Mouse (Mus musculus) liver, embryonic 15.5 days (tissue): ENCODE measurements around the gene Wls. TPM values are rescaled to one million over a fixed set of nuclear protein-coding genes. Genes with fewer than 3 reads are reported as not detected.

Experiments used
- ATAC-seq: fragments of 200-750 bp; cut with Nextera tagmentation; 2 replicates; pipeline ENCODE4 v1.8.0; 2017; ENCODE audit warnings: moderate number of reproducible peaks, mild to moderate bottlenecking, moderate library complexity; ENCODE audit not compliant: insufficient read depth
- H3K27ac ChIP-seq: fragments of 300-500 bp; sonication (generic); replicated peaks from 2 replicates; pipeline ENCODE4 v1.5.1; 2015; ENCODE audit warnings: mild to moderate bottlenecking, inconsistent platforms
- H3K27me3 ChIP-seq: fragments of 300-500 bp; sonication (generic); 2 replicates; pipeline ENCODE4 v1.6.1; 2015; ENCODE audit warnings: mild to moderate bottlenecking, inconsistent platforms
- H3K36me3 ChIP-seq: fragments of 300-500 bp; sonication (generic); replicated peaks from 2 replicates; pipeline ENCODE4 v1.6.1; 2015; ENCODE audit warnings: moderate library complexity, mild to moderate bottlenecking, inconsistent platforms
- H3K4me1 ChIP-seq: fragments of 300-500 bp; sonication (generic); replicated peaks from 2 replicates; pipeline ENCODE4 v1.6.1; 2015; ENCODE audit warnings: inconsistent platforms
- H3K4me2 ChIP-seq: fragments of 300-500 bp; sonication (generic); 2 replicates; pipeline ENCODE4 v1.6.1; 2015; ENCODE audit warnings: moderate library complexity, mild to moderate bottlenecking, inconsistent platforms
- H3K4me3 ChIP-seq: fragments of 300-500 bp; sonication (generic); replicated peaks from 2 replicates; pipeline ENCODE4 v1.5.1; 2015; ENCODE audit warnings: mild to moderate bottlenecking, inconsistent platforms
- H3K9ac ChIP-seq: fragments of 300-500 bp; sonication (generic); 2 replicates; pipeline ENCODE4 v1.6.1; 2015; ENCODE audit warnings: moderate library complexity, mild to moderate bottlenecking, inconsistent platforms
- H3K9me3 ChIP-seq: fragments of 300-500 bp; sonication (generic); replicated peaks from 2 replicates; pipeline ENCODE4 v1.6.1; 2016; ENCODE audit warnings: inconsistent platforms
- WGBS: fragments of 180-500 bp; shearing (Covaris S2); methylation state at CpG from one replicate; pipeline ENCODE4 v1.1.7; 2015; ENCODE audit warnings: mixed read lengths; ENCODE audit not compliant: insufficient replicate concordance; 5-methylcytosine and 5-hydroxymethylcytosine counted together
- polyA plus RNA-seq: library from polyadenylated mRNA; unstranded; fragments of >200 nt; fragmentation: Nextera tagmentation; extraction: Ambion mirVana; gene quantifications from 2 replicates; pipeline ENCODE4 v1.2.1, GENCODE M21; 2015

Wls gene
- polyA plus RNA-seq, 1 experiment from 2014 or later: 7.7 TPM

DNA sequence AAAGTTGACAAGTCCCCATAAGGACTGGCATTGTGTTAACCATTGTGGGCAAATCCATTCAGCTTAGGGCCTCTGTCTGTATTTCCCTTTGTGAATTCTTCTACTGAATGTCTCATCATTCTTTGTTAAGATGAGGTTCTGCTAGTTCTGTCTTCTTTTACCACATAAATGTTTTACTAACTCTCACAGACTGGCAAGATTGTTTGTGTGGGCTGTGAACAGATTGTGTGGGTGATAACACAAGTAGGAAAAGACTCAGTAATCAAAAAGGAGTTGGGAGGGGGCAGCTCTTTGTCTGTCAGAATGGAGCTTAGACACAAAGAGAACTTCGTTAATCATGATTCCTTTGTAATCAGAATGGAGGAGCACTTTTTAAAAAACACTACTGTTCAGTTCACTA lies 17.6 kb downstream of the Wls start:
- no peaks in the 10 kb centered on the region for H3K36me3 ChIP-seq
- no peaks in the 10 kb centered on the region for H3K27me3 ChIP-seq
- no peak overlapping the region for H3K4me2 ChIP-seq
- H3K27ac ChIP-seq: no peak overlapping the region
- no peak overlapping the region for H3K9ac ChIP-seq
- H3K4me3 ChIP-seq: no peak overlapping the region
- WGBS: 46% methylated on average over 1 of the region's 1 CpGs
- ATAC-seq: no peak
- H3K4me1 ChIP-seq: no peaks in the 10 kb centered on the region
- H3K9me3 ChIP-seq: no peaks in the 10 kb centered on the region

DNA sequence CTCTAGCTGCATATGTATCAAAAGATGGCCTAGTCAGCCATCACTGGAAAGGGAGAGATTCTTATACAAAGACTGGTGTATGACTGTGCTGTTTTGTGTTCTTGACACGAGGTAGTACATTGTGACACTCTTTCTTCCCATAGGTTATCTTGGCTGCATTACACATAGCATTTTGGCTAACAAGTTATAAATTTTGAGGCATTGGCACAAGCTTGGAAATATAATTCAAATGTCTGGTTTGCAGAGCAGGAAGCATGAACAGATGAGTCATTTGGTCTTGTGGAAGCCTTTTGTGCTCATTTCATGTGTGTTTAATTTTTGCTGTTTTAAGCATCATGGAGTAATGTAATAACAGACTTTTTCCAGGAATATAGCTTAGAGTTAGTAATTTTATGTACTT lies 26.2 kb downstream of the Wls start:
- Histone ChIP-seq H3K4me1 (no peaks in the 10 kb centered on the region), H3K27ac (no peak overlapping the region), H3K9me3 (no peaks in the 10 kb centered on the region), H3K27me3 (no peaks in the 10 kb centered on the region), H3K4me2 (no peak overlapping the region), H3K36me3 (no peaks in the 10 kb centered on the region), H3K9ac (no peak overlapping the region), H3K4me3 (no peak overlapping the region)
- 42% methylated on average over 1 of the region's 1 CpGs for WGBS
- ATAC-seq: no peak

DNA sequence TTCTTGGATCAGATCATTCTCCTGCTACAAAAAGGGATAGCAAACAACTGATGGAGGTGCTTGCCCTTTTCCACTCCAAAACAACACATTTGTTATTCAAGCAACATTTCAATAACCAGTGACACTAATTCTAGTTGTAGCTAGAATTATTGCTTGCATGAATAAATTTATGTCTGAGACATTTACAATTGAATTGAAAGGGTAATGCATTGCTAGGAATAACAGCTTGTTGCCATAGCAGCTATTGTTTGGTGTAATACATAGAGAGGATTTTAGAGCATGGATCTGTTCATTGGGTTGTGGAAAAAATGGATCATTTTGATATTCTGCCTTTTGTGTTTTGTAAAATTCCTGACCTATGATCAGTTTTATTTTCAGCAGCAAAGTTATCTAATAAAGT lies 39.5 kb downstream of the Wls start:
- Histone ChIP-seq H3K36me3 (no peaks in the 10 kb centered on the region), H3K4me3 (no peak overlapping the region), H3K9ac (no peak overlapping the region), H3K27ac (no peak overlapping the region), H3K4me1 (no peaks in the 10 kb centered on the region), H3K9me3 (no peaks in the 10 kb centered on the region), H3K4me2 (no peak overlapping the region), H3K27me3 (no peaks in the 10 kb centered on the region)
- no peak for ATAC-seq

DNA sequence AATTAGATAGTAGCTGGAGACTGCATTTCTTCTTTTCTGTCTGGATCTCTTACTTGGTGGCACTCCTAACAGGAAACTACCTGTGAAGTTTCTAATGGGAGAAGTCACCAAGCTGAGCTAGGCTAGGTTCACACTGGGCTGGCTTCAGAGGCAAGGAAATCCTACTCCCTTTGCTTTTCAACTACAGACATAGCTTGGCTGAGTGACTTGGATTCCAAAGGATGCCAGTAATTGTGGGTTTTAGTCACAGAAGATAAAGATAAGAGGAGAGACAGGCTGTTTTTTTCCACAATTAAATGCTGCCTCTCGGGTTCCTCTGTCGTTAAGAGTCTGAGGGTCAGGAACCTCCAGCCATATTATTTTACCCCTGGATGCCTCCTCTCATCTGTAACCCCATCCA lies 43.9 kb downstream of the Wls start:
- H3K36me3 ChIP-seq: no peaks in the 10 kb centered on the region
- WGBS: 36% methylated on average over 2 of the region's 2 CpGs
- H3K27me3 ChIP-seq: no peaks in the 10 kb centered on the region
- no peak overlapping the region for H3K4me3 ChIP-seq
- no peak overlapping the region for H3K9ac ChIP-seq
- H3K4me2 ChIP-seq: no peak overlapping the region
- no peaks in the 10 kb centered on the region for H3K9me3 ChIP-seq
- no peak for ATAC-seq
- H3K4me1 ChIP-seq: no peaks in the 10 kb centered on the region
- H3K27ac ChIP-seq: no peak overlapping the region

DNA sequence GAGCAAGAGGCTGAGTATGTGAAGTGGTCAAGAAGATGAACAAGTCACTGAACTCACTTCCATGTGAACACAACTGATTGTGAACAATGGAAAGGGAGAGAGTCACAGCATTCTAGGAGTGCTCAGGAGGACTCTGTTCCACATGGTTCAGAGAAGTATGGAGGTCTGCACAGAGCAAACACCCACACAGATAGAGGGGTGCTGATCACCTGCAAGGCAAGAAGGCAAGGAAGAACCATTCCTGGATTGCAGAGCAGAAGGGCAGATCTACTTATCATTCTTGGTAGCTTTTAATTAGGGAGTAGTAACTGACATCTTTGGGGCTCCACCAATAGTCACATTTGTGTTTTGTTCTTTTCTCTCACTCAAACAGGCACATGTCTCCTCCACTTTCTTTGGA lies 45.3 kb downstream of the Wls start:
- no peaks in the 10 kb centered on the region for H3K36me3 ChIP-seq
- no peak overlapping the region for H3K27ac ChIP-seq
- no peaks in the 10 kb centered on the region for H3K4me1 ChIP-seq
- H3K9ac ChIP-seq: no peak overlapping the region
- H3K27me3 ChIP-seq: no peaks in the 10 kb centered on the region
- no peak overlapping the region for H3K4me3 ChIP-seq
- no peak for ATAC-seq
- no peak overlapping the region for H3K4me2 ChIP-seq
- H3K9me3 ChIP-seq: no peaks in the 10 kb centered on the region

DNA sequence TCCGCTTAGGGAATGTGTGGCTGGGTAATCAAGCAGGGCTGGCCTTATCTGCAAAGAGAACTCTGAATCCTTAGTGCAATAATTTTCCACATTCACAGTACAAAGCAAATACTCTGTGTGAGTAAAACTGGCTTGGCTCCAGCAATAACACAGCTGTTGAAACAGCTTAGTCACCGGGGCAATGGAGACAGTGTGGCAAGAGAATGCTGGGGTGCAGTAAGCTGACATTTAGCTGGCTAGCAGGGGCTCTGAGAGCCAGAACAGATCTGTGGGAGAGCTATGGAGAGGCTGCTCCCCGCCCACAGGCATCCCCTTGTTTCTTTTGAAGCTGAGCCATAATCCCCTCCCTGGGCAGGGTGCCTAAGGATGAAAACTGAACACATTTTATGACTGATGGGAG lies 45.8 kb downstream of the Wls start:
- Histone ChIP-seq H3K4me3 (no peak overlapping the region), H3K36me3 (no peaks in the 10 kb centered on the region), H3K4me1 (no peaks in the 10 kb centered on the region), H3K9me3 (no peaks in the 10 kb centered on the region), H3K27me3 (no peaks in the 10 kb centered on the region), H3K9ac (no peak overlapping the region), H3K4me2 (no peak overlapping the region), H3K27ac (no peak overlapping the region)
- WGBS: 38% methylated on average over 3 of the region's 3 CpGs
- no peak for ATAC-seq

DNA sequence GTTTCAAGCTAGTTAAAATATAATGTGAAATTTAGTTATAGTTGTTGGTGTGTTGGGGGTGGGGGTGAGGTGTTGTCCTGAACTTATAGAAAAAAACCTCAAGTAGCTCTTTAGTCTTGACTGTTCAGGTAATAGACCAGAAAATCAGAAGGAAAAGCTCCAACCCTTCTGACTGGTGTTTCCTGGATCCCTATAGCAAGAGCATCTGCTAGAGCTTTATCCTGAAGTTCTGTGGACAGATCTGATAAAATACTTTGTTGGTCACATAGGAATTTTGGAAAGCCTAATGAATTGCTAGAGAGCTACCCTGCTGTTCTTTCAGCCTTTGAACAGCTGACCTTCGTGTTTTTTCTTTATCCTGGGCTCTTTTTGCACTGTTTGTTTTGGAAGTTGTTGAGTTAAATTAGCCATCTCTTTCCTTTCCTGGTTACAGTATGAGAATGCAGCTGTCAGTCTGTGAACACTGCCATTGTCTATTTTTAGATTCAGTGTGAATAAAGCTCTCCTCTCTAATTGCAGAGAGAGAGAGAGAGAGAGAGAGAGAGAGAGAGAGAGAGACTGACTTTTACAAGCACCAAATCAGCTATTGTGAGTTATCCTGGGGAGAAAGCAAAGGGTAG lies 46.4 kb downstream of the Wls start:
- 33% methylated on average over 1 of the region's 1 CpGs for WGBS
- Histone ChIP-seq H3K4me2 (no peak overlapping the region), H3K4me1 (no peaks in the 10 kb centered on the region), H3K9ac (no peak overlapping the region), H3K4me3 (no peak overlapping the region), H3K9me3 (no peaks in the 10 kb centered on the region), H3K27me3 (no peaks in the 10 kb centered on the region), H3K27ac (no peak overlapping the region), H3K36me3 (no peaks in the 10 kb centered on the region)
- no peak for ATAC-seq

DNA sequence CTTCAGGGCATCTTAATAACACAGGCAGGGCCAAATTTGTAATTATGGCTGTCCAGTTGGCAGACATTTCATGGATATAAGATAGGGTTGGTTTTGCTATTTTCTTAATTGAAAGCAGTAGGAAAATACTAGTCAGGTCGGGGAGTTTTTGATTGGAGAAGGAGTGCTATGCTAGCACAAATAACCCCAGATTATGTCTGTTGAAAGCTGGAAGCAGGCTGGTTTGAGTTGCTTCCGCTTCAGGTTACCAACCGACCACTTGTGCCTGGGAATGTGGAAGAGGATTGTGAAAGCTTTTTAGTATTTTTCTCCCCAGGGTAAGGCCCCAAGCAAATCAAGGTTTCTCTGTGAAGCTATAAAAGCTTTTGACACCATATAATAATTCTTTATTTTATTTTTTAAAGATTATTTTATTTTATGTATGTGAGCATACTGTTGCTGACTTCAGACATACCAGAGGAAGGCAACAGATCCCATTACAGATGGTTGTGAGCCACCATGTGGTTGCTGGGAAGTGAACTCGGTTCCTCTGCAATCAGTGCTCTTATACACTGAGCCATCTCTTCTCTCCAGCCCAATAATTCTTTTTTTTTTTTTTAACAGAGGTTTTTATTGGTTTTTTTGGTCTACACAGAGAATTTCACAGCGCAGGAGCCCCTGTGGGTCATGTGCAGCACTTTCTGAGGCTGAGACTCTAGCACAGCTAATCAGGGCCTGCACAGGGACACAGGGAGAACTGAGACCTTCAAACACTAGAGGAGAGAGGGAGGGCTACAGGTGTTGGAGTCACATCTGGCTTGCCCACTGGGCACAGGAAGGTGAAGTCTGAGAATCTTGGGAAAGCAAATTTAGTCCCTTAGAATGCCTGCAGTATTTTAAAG lies 50.9 kb downstream of the Wls start:
- no peaks in the 10 kb centered on the region for H3K27me3 ChIP-seq
- no peak for ATAC-seq
- no peaks in the 10 kb centered on the region for H3K36me3 ChIP-seq
- H3K27ac ChIP-seq: no peak overlapping the region
- no peak overlapping the region for H3K4me3 ChIP-seq
- no peak overlapping the region for H3K9ac ChIP-seq
- no peaks in the 10 kb centered on the region for H3K9me3 ChIP-seq
- 47% methylated on average over 5 of the region's 5 CpGs for WGBS
- H3K4me1 ChIP-seq: no peaks in the 10 kb centered on the region
- H3K4me2 ChIP-seq: no peak overlapping the region

DNA sequence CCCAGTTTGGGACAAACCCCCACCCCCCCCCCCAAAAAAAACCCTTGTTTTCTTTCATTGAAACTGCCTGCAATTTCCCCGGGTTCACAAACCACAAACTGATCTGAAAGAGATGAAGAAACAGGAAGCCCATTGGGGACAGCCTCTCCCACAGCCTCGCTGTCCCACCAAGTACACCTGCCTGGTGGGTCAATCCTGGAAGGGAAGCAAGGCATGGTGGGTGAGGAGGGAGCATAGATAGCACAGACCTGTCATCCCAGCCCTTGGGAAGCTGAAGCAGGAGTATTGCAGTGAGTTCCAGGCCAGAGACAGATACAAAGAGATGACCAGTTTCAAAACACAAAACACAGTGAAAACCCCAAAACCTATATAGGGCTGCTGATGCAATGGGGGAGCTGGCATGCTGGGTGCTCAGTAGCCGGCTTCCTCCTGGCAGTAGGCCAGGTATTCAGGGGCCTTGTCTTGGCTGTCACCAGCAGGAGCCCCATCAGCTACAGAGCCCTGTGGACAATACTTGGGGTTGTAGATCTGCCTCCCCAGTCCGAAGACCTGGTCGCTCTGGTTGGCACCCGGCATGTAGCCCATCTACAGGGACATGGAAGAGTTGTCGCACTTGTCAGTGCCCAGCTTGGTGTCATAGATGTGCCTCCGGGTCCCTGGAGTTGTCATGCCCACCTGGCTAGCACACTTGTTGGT lies 51.7 kb downstream of the Wls start:
- WGBS: 60% methylated on average over 8 of the region's 8 CpGs
- H3K9ac ChIP-seq: no peak overlapping the region
- H3K27ac ChIP-seq: no peak overlapping the region
- no peaks in the 10 kb centered on the region for H3K36me3 ChIP-seq
- no peak overlapping the region for H3K4me2 ChIP-seq
- H3K27me3 ChIP-seq: no peaks in the 10 kb centered on the region
- ATAC-seq: peak; percentile 28; the same call in 1 of the 2 replicates
- H3K9me3 ChIP-seq: no peaks in the 10 kb centered on the region
- H3K4me1 ChIP-seq: no peaks in the 10 kb centered on the region
- no peak overlapping the region for H3K4me3 ChIP-seq

DNA sequence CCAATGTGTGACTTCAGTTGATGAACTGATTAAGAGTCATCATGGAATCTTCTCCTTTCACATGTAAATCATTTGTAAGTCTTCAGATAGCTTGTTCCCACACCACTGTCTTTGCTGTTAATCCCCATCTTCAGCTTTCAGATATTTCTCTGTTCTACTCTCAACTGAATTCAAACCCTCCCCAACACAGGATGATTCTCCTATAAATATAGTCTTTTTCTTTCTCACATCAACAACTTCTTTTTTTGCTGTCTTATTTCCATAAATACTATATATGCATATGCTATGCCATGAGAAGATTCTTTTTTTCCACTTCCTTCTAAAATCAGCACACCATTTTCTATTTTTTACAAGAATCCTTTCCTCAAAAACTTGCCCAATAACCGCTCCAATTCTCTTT lies 67.9 kb downstream of the Wls start:
- no peaks in the 10 kb centered on the region for H3K36me3 ChIP-seq
- no peaks in the 10 kb centered on the region for H3K9me3 ChIP-seq
- 71% methylated on average over 1 of the region's 1 CpGs for WGBS
- H3K4me3 ChIP-seq: no peak overlapping the region
- H3K9ac ChIP-seq: no peak overlapping the region
- no peak for ATAC-seq
- H3K4me1 ChIP-seq: no peaks in the 10 kb centered on the region
- H3K4me2 ChIP-seq: no peak overlapping the region
- H3K27me3 ChIP-seq: no peaks in the 10 kb centered on the region
- no peak overlapping the region for H3K27ac ChIP-seq

DNA sequence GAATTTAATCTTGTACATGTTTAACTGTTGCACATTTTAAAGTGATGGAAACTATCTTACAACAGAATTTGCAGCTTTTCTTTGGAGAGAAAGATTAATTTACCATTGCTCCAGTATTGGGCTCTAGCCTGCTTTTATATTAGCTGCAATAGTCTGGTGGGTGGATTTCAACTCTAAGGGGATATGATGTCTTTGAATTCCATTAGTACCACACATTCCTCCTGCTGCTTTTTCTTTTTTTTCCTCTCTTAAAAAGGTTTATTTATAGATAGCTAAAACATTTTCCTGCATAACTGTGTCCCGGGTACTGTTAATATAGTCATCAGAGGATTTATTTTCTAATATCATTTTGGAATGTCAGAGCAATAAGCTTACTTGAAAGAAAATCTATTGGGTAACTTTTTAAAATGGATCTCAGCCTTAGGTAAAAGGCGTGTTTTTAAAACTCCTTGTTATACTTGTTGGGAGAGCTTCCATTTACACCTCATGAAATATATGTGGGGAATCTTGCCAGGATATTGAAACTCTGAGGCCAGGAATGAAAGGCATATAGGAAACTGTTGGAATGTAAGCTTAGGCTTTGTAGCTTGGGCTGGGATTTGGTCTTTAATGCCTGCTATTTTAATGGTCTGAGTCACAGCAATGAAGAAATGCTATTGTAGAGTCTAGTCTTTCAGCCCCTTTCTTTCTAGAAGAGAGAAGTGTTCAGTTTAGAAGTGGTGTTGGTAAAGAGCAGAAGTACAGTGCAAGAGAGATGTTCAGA lies 78.0 kb downstream of the Wls start:
- Histone ChIP-seq H3K4me1 (no peaks in the 10 kb centered on the region), H3K4me2 (no peak overlapping the region), H3K9me3 (no peaks in the 10 kb centered on the region), H3K9ac (no peak overlapping the region), H3K27ac (no peak overlapping the region), H3K36me3 (no peaks in the 10 kb centered on the region), H3K27me3 (no peaks in the 10 kb centered on the region), H3K4me3 (no peak overlapping the region)
- ATAC-seq: no peak
- WGBS: 63% methylated on average over 2 of the region's 2 CpGs
